Mouse (Mus musculus): ENCODE measurements around the gene Cpm. TPM values are rescaled to one million over a fixed set of nuclear protein-coding genes. Genes with fewer than 3 reads are reported as not detected.
"Not testable (repeated sequence)": the region's sequence is repeated elsewhere in the genome, so short reads cannot be mapped to it uniquely, and the experiment has no call there.

Gene Cpm
- total RNA-seq, 4 experiments from 2014 or later = 1.3 to 2.2 (median 1.5) TPM

- DNase-seq (ENCODE audit: low spot score in 2 of 2) = no peak
These were observed 69.2 kb downstream of the Cpm start for GRCm38 (mm10) chr10:117698313-117699138.

- DNase-seq (ENCODE audit: low spot score in 2 of 2) = no peak
These were observed 70.6 kb downstream of the Cpm start for GRCm38 (mm10) chr10:117699914-117700313.

- no peak for DNase-seq (ENCODE audit: low spot score in 2 of 2)
These were observed 71.2 kb downstream of the Cpm start for GRCm38 (mm10) chr10:117700450-117700849.

DNA sequence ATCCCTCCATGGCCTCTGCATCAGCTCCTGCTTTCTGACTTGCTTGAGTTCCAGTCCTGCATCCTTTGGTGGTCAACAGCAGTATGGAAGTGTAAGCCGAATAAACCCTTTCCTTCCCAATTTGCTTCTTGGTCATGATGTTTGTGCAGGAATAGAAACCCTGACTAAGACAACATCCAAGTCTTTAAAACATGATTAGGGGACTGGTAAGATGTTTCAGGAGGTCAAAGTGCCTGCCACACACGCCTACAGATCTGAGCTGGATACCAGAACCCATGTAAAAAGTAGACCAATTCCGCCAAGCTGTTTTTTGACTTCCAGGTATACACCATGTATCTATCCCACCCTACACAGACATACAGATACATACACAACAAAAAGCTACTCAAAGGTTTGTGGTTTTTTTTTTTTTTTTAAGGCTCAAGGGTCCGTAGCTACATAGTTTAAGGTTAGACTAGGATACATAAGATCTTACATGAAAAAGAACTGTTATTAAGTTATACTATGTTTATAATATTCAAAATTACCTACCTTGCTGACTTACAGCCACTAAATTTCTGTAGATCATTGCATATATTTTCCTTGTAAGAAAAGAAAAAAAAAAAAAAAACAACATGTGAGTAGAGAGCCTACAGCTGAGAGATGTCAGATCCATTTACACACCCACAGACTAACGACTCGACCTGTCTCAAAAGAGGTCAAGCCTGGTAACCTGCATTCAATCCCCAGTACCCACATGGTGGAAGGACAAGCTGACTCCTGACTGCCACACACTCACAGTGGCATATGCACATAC, 71.9 kb downstream of the Cpm start:
- DNase-seq (ENCODE audit: low spot score in 2 of 2) = no peak

DNA sequence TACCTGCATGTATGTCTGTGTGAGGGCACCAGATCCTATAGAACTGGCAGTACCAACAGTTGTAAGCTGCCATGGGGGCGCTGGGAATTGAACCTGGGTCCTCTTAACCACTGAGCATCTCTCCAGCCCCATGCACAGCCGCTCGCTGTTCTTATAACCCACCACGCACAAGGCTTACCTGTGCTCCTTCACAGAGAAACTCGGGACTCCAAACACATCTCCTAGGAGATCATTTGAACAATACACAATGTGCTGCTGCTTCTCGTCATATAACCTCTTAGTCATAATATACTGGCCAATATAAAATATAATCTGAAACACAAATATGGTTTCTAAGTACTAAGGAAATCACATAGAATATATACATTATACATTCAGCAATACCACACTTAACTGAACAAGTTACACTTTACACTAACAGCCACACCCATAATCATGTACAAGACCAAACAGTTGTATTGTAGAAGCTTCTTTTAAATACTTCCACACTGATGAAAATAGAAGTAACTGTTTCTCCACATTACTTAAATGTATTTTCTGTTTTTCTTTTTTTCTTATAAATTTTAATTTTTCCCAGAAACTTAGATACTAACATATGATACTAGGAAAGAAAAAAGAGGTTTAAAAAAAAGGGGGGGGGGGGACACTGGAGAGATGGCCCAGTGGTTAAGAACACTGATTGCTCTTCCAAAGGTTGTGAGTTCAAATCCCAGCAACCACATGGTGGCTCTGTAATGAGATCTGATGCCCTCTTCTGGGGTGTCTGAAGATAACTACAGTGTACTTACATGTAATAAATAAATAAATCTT, 72.9 kb downstream of the Cpm start:
- DNase-seq (ENCODE audit: low spot score in 2 of 2) = no peak

DNA sequence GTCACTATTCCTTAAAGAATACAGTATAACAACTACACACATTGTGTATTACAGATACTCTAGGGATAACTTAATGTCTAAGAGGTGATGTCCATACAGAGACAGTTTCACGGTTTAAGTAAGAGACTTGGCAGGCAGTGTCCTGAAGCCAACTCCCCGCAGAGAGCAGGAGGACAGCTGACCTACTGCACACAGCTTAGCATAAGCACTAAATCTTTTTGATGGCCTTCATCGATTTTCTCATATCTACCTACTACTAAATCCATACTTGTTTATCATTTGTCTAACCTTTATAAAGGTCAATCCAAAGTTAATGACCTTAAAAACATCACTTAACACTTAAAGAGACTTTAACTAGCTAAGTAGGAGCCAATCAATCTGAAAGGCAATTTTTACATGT, 74.2 kb downstream of the Cpm start:
- no peak for DNase-seq (ENCODE audit: low spot score in 2 of 2)

GRCm38 (mm10) chr10:117704314-117704963, 75.1 kb downstream of the Cpm start:
- not testable (repeated sequence) for DNase-seq (ENCODE audit: low spot score in 2 of 2)

- no peak for DNase-seq (ENCODE audit: low spot score in 2 of 2)
These were observed 75.7 kb downstream of the Cpm start for GRCm38 (mm10) chr10:117704964-117705335.

GRCm38 (mm10) chr10:117705806-117706205, 76.5 kb downstream of the Cpm start:
- no peak for DNase-seq (ENCODE audit: low spot score in 2 of 2)

- no peak for DNase-seq (ENCODE audit: low spot score in 2 of 2)
These were observed 77.1 kb downstream of the Cpm start for GRCm38 (mm10) chr10:117706440-117706839.

DNA sequence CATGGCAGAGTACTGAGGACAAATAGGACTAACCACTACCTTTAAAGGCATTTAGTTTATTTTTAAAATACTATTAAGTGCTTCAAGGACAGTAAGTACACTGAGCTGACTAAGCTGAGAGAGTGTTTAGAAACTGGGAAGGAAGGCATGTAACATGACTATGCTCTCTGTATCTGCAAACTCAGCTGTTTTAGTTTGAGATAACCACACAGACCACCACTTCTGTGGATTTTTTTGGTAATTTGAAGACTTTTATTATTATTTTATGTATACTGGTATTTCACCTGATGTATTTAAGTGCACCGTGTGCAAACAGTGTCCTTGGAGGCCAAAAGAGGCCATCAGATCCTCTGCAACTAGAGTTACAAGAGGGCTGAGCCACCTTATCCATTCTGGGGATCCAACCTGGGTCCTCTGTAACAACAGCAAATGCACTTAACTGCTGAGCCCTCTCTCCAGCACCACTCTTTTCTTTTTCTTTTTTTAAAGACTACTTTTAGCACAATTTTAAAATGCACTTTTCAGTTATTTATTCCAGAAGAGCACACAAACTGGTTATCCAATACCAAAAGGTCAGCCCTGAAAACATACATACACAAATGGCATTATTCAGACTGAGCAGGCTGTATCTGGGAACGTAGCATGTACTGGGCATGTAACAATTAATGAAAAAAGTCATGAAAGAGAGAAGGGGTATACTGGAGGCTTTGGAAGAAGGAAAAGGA, 78.0 kb downstream of the Cpm start:
- DNase-seq (ENCODE audit: low spot score in 2 of 2) = no peak

GRCm38 (mm10) chr10:117708376-117708775, 79.1 kb downstream of the Cpm start:
- DNase-seq (ENCODE audit: low spot score in 2 of 2) = no peak

- DNase-seq (ENCODE audit: low spot score in 2 of 2) = no peak
These were observed 79.6 kb downstream of the Cpm start for GRCm38 (mm10) chr10:117708856-117709255.

DNA sequence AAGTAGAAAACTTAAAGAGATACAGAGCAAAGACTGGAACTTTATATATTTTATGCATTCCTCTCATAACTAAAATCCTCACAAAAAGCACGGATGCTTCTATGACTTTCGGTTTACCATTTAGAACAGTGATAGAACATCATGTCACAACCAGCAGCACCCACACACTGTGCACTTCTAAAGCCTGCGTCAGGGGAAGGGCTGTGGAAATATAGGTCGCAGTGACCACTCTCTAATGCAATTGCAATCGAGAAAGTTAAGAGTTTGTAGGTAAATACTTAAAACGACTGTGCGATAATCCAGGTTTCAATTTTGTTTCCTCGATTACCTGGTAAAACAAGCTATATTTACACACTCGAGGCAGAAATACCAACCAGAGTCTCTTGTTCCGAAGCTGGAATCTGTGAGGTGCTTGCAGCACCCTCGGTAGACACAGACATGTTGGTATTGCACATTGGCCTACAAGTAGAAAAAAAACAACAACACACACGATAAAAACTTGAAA, 80.1 kb downstream of the Cpm start:
- DNase-seq (ENCODE audit: low spot score in 2 of 2) = no peak

DNA sequence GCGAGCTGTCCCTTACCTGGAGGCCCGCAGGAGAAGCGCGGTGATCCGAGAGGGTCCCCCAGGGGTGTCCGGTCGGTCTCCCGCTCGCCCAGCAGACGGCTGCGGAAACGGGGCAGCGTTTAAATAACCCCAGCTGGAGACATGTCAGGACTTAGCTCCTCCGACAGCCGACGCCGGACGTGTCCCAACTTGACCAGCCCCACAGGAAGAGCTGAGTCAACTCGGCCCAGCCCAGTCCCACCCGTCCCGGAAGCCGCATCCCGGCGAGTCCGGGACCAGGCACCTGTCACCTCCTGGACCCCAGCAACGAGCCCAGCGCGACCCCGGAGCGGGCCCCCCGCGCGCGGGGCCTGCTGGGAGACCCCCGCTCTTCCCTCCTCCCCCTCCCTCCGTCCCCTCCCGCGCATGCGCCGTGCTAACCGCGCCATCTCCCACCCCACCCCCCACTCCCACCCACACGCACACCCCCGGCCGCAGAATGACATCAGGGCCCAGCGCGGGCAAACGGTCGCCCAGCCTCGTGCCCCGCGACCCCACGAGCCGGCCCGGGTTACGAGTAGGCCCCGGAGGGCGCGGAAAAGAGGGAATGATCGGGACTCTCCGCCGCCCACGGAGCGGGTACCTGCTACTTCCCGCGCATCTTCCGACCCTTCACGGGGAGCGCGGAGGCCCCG, 80.8 kb downstream of the Cpm start:
- peak; percentile 63 to 72 for DNase-seq (ENCODE audit: low spot score in 2 of 2)

GRCm38 (mm10) chr10:117710604-117711141, 81.4 kb downstream of the Cpm start, which contains the start of gene Mdm2:
TSS of gene Mdm2 (minus strand) at chr10:117710758.
- DNase-seq (ENCODE audit: low spot score in 2 of 2) = peak; percentile 93 to 95

- DNase-seq (ENCODE audit: low spot score in 2 of 2) = no peak
These were observed 82.1 kb downstream of the Cpm start for GRCm38 (mm10) chr10:117711408-117711807.

- DNase-seq (ENCODE audit: low spot score in 2 of 2) = no peak
These were observed 83.0 kb downstream of the Cpm start for GRCm38 (mm10) chr10:117712191-117712754.

GRCm38 (mm10) chr10:117712871-117713270, 83.6 kb downstream of the Cpm start:
- DNase-seq (ENCODE audit: low spot score in 2 of 2) = no peak
